Mouse (Mus musculus): Measurements from ENCODE around the gene Lcp2. TPM values are rescaled to one million over a fixed set of nuclear protein-coding genes. Genes with fewer than 3 reads are reported as not detected.

Lcp2 gene
- total and polyA plus RNA-seq, 3 experiments = 19.4 to 24.0 (median 20.1) TPM

GRCm38 (mm10) chr11:34035909-34036658, 10.6 kb upstream of the Lcp2 start:
- Histone ChIP-seq H3K4me2 (ENCODE audit: insufficient read depth, low read depth, poor library complexity, severe bottlenecking) (no peak overlapping the region), H3K27me3 (replicated peaks) (no peaks in the 10 kb centered on the region), H3K36me3 (replicated peaks in 1 of 2; ENCODE audit: control insufficient read depth in 1 of 2, insufficient read depth in 1 of 2, low read length in 1 of 2) (no peaks in the 10 kb centered on the region), H3K27ac (ENCODE audit: insufficient read depth, low read depth) (peak overlapping the region; percentile 40; the same call in 1 of the 2 replicates), H3K79me2 (replicated peaks; ENCODE audit: control insufficient read depth, extremely low read depth, insufficient read depth, poor library complexity, severe bottlenecking) (no peaks in the 10 kb centered on the region), H3K9ac (ENCODE audit: insufficient read depth, low read depth) (no peak overlapping the region), H3K4me3 (replicated peaks in 1 of 3; ENCODE audit: low read depth in 2 of 3, low read length in 2 of 3, poor library complexity in 1 of 3) (no peak overlapping the region), H3K9me3 (replicated peaks; ENCODE audit: low read length) (no peaks in the 10 kb centered on the region), H3K4me1 (ENCODE audit: control insufficient read depth in 1 of 2, insufficient read depth in 2 of 2) (peaks cover 46 to 53% of the 10 kb centered on the region in 2 experiments)
- dilution Hi-C loops (cut with MboI; ENCODE audit: extremely low pct_ligation_motif_present, extremely low pct_unique_long_range_greater_than_20kb, low sequenced_read_pairs) (no loop called here), in situ Hi-C loops (cut with MboI; ENCODE audit: low pct_ligation_motif_present, low pct_unique_long_range_greater_than_20kb, low sequenced_read_pairs) (no loop called here)
- TF ChIP-seq UBTF (IDR thresholded peaks at IDR 0.05; ENCODE audit: low read depth, low read length) (no peak), CHD1 (IDR thresholded peaks at IDR 0.05; ENCODE audit: low read depth, low read length) (peak; percentile 67; the same call in 1 of the 2 replicates), TBP (conservative IDR thresholded peaks at IDR 0.05; ENCODE audit: low read depth, low read length) (no peak), GABPA (IDR thresholded peaks at IDR 0.05; ENCODE audit: insufficient replicate concordance, low read depth, low read length) (no peak), NRF1 (IDR thresholded peaks at IDR 0.05; ENCODE audit: low read depth, low read length) (0 out of 2 replicates have a peak, but pooled peaks have one; percentile 8), BHLHE40 (IDR thresholded peaks at IDR 0.05; ENCODE audit: low read depth, low read length) (peak; percentile 38), KAT2A (IDR thresholded peaks at IDR 0.05; ENCODE audit: insufficient replicate concordance, low read length) (no peak), SIN3A (IDR thresholded peaks at IDR 0.05; ENCODE audit: low read length) (peak; percentile 52; the same call in 1 of the 2 replicates), EP300 (IDR thresholded peaks at IDR 0.05; ENCODE audit: low read length) (0 out of 2 replicates have a peak, but pooled peaks have one; percentile 30), MXI1 (IDR thresholded peaks at IDR 0.05; ENCODE audit: low read depth, low read length) (peak; percentile 44; the same call in 1 of the 2 replicates), JUN (IDR thresholded peaks at IDR 0.05; ENCODE audit: insufficient read depth, low read depth, low read length) (peak; percentile 78), ZMIZ1 (IDR thresholded peaks at IDR 0.05; ENCODE audit: low read depth, low read length) (peak; percentile 50; the same call in 1 of the 2 replicates), MYC (IDR thresholded peaks at IDR 0.05; ENCODE audit: low read depth, low read length) (no peak), MEF2A (IDR thresholded peaks at IDR 0.05; ENCODE audit: borderline replicate concordance, low read depth, low read length) (no peak), ELF1 (IDR thresholded peaks at IDR 0.05; ENCODE audit: low read depth, low read length) (peak; percentile 35), ETS1 (conservative IDR thresholded peaks at IDR 0.05; ENCODE audit: low read depth, low read length) (peak; percentile 90), IRF4 (IDR thresholded peaks at IDR 0.05; ENCODE audit: low read depth, low read length) (peak; percentile 61; the same call in 1 of the 2 replicates), MAX (IDR thresholded peaks at IDR 0.05; ENCODE audit: low read length) (0 out of 2 replicates have a peak, but pooled peaks have one; percentile 7), TCF12 (IDR thresholded peaks at IDR 0.05; ENCODE audit: low read depth, low read length) (peak; percentile 35; the same call in 1 of the 2 replicates), SMC3 (IDR thresholded peaks at IDR 0.05; ENCODE audit: low read depth, low read length) (no peak), CHD2 (IDR thresholded peaks at IDR 0.05; ENCODE audit: low read length) (no peak)
- peak; percentile 67 for DNase-seq (ENCODE audit: extremely low read depth)
